Mouse (Mus musculus) heart, postnatal 0 days (tissue): ENCODE measurements at regions not wholly inside any gene's neighbourhood (a gene's known extent, or its start where the extent isn't known, plus 50 kb on each side); places are given as distances from the start of the nearest gene placed in this dataset.

Source experiments
- CTCF ChIP-seq: IDR thresholded peaks from 2 replicates; pipeline ENCODE4 v1.5.1; 2016; ENCODE audit warnings: antibody characterized with exemption, control low read depth, low read depth
- EP300 ChIP-seq: IDR thresholded peaks from 2 replicates; pipeline ENCODE4 v1.6.1; 2016; ENCODE audit warnings: antibody characterized with exemption, low read depth

GRCm38 (mm10) chr8:10914616-10915015 is 93.6 kb downstream of the Irs2 start:
- TF ChIP-seq CTCF: no peak
- no peak for TF ChIP-seq EP300
